Mouse (Mus musculus): Measurements from ENCODE around the gene Ezr.

DNA sequence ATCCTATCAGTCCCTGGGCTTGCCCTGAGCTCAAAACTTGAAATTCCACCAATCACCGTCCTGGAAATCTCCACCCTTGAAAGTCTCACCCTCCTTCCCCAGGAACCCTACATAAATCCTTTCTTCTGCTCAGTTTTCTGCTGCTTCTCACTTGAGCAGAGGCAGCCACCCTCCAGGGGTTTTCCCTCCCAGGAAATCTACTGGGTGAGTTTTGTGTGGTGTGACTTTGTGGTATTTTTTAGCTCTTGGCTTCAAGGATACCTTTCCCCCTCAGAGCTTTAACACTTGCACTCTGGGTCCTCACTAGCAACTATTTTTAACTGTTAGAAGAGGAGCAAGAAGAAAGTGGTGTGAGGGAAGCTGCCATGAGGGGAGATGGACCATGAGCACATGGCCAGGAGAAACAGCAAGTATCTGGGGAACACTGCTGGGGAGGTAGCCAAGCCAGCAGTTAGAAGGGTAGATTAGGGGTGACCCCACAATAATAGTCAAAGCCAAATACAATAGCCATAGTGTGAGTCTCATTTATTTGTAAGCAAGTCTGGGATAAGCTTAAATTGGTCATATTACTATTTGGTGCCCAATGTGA lies 47.5 kb upstream of the Ezr start:
- no peak for TF ChIP-seq TAL1 (IDR thresholded peaks at IDR 0.05; ENCODE audit: low read length)
- TF ChIP-seq GATA1 (IDR thresholded peaks at IDR 0.05; ENCODE audit: low read length), result no peak
